Mouse (Mus musculus) limb, embryonic 15.5 days (tissue): ENCODE data around the gene 9530053A07Rik. TPM values are rescaled to one million over a fixed set of nuclear protein-coding genes. Genes with fewer than 3 reads are reported as not detected.
A peak's percentile ranks its signal among the peaks of the same experiment; 100 is the strongest.
"Not testable (repeated sequence)": the region's sequence is repeated elsewhere in the genome, so short reads cannot be mapped to it uniquely, and the experiment has no call there.

Experiments
- ATAC-seq: fragments of 200-750 bp; cut with Nextera tagmentation; 2 replicates; pipeline ENCODE4 v1.8.0; 2017; ENCODE audit warnings: low read depth, moderate TSS enrichment; ENCODE audit not compliant: insufficient number of reproducible peaks, low FRiP score, low TSS enrichment
- H3K27ac ChIP-seq: fragments of 300-500 bp; sonication (generic); 2 replicates; pipeline ENCODE4 v1.5.1; 2015; ENCODE audit warnings: moderate library complexity, mild to moderate bottlenecking, inconsistent platforms
- H3K27me3 ChIP-seq: fragments of 300-500 bp; sonication (generic); 2 replicates; pipeline ENCODE4 v1.6.1; 2015; ENCODE audit warnings: inconsistent platforms
- H3K36me3 ChIP-seq: fragments of 300-500 bp; sonication (generic); 2 replicates; pipeline ENCODE4 v1.6.1; 2015; ENCODE audit warnings: inconsistent platforms
- H3K4me1 ChIP-seq: fragments of 300-500 bp; sonication (generic); 2 replicates; pipeline ENCODE4 v1.6.1; 2015; ENCODE audit warnings: inconsistent platforms
- H3K4me2 ChIP-seq: fragments of 300-500 bp; sonication (generic); 2 replicates; pipeline ENCODE4 v1.6.1; 2015; ENCODE audit warnings: mild to moderate bottlenecking, inconsistent platforms
- H3K4me3 ChIP-seq: fragments of 300-500 bp; sonication (generic); 2 replicates; pipeline ENCODE4 v1.5.1; 2015; ENCODE audit warnings: mild to moderate bottlenecking, inconsistent platforms
- H3K9ac ChIP-seq: fragments of 300-500 bp; sonication (generic); 2 replicates; pipeline ENCODE4 v1.6.1; 2015; ENCODE audit warnings: inconsistent platforms
- H3K9me3 ChIP-seq: fragments of 300-500 bp; sonication (generic); 2 replicates; pipeline ENCODE4 v1.6.1; 2016; ENCODE audit warnings: inconsistent platforms
- WGBS: fragments of 180-500 bp; shearing (Covaris S2); methylation state at CpG from one replicate; pipeline ENCODE4 v1.1.7; 2015; 5-methylcytosine and 5-hydroxymethylcytosine counted together
- polyA plus RNA-seq: library from polyadenylated mRNA; unstranded; fragments of >200 nt; fragmentation: Nextera tagmentation; extraction: Ambion mirVana; gene quantifications from 2 replicates; pipeline ENCODE4 v1.2.1, GENCODE M21; 2015

Gene 9530053A07Rik
- not detected in 2 replicates for polyA plus RNA-seq

DNA sequence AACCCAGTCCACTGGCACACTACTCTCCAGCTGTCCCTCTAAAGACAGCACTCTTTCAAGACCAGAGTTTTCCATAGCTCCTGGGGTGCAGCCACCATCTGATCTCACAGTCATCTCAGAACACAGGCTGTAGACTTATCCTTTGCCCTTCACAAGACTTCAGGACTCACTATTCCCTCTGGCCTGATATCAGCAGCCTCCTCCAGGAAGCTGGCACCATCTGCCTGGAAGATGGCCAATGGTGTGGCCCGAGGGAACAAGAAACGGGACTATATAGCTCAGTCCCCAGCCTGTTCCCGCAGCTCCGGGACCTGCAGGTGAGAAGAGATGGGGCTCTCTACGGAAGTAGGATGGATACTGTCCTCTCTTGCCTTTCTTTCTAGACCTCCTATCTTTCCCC lies at the start of gene 9530053A07Rik:
Gene 9530053A07Rik, plus strand, starts transcription at position 301 of the 400 bp plus-strand sequence.
- WGBS = 82% methylated on average over 5 of the region's 5 CpGs
- no peaks in the 10 kb centered on the region for H3K36me3 ChIP-seq
- H3K27me3 ChIP-seq = no peaks in the 10 kb centered on the region
- H3K27ac ChIP-seq = no peak within 1 kb of the TSS
- no peak within 1 kb of the TSS for H3K4me3 ChIP-seq
- H3K4me1 ChIP-seq = no peaks in the 10 kb centered on the region
- no peak within 1 kb of the TSS for H3K9ac ChIP-seq
- H3K9me3 ChIP-seq = no peaks in the 10 kb centered on the region
- H3K4me2 ChIP-seq = no peak within 1 kb of the TSS
- no peak for ATAC-seq

DNA sequence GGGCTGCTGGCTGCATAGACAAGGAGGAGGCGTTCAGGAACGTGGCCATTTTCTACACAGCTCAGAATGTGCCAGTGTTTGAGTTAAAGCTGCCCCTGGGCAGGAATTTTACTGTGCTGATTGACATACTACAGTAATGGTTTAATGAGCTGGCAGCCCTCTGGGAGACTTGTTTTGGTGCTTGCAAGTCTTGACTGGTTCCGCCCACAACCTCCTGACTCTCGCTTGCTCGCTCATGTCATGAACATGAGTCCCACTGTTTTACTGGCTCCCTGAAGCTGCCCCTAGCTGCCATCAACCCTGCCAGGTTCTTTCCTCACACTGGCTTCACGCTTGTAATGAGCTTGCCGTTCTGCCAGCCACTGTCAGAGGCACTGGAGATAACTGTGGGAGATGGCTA lies 45.1 kb upstream of the 9530053A07Rik start:
- no peak overlapping the region for H3K4me3 ChIP-seq
- peaks cover 8% of the 10 kb centered on the region; the same call in 1 of the 2 replicates for H3K27me3 ChIP-seq
- H3K4me2 ChIP-seq = no peak overlapping the region
- H3K27ac ChIP-seq = no peak overlapping the region
- H3K9me3 ChIP-seq = no peaks in the 10 kb centered on the region
- no peak for ATAC-seq
- no peaks in the 10 kb centered on the region for H3K36me3 ChIP-seq
- H3K4me1 ChIP-seq = no peaks in the 10 kb centered on the region
- 31% methylated on average over 7 of the region's 7 CpGs for WGBS
- no peak overlapping the region for H3K9ac ChIP-seq

DNA sequence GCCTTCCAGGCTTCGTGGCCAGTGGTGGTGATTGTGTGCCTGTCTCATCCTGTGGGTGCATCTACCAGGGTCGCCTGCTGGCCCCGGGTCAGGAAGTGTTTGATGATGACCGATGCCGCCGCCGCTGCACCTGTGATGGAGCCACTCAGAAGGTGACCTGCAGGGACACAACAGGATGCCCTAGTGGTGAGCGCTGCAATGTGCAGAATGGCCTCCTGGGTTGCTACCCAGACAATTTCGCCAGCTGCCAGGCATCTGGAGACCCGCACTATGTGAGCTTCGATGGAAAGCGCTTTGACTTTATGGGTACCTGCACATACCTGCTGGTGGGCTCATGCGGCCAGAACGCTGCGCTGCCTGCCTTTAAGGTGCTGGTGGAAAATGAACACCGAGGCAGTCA lies 43.0 kb upstream of the 9530053A07Rik start:
- no peak for ATAC-seq
- WGBS = 74% methylated on average over 16 of the region's 16 CpGs
- no peak overlapping the region for H3K4me2 ChIP-seq

DNA sequence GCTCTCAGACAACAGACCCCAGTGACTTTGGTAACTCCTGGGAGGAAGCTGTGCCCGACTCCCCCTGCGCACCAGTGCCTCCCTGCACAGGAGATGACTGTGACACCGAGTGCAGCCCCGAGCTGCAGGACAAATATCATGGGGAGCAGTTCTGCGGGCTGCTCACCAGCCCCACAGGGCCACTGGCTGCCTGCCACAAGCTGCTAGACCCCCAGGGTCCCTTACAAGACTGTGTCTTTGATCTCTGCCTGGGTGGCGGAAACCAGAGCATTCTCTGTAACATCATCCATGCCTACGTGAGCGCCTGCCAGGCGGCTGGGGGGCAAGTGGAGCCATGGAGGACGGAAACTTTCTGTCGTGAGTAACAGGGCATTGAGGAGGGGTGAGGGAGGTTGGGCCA lies 35.7 kb upstream of the 9530053A07Rik start:
- H3K4me3 ChIP-seq = no peak overlapping the region
- H3K27ac ChIP-seq = no peak overlapping the region
- no peak for ATAC-seq
- H3K27me3 ChIP-seq = no peaks in the 10 kb centered on the region
- H3K9me3 ChIP-seq = no peaks in the 10 kb centered on the region
- no peaks in the 10 kb centered on the region for H3K4me1 ChIP-seq
- H3K4me2 ChIP-seq = no peak overlapping the region
- 24% methylated on average over 11 of the region's 11 CpGs for WGBS
- no peak overlapping the region for H3K9ac ChIP-seq
- H3K36me3 ChIP-seq = no peaks in the 10 kb centered on the region

More for the DNA sequence above, 43.0 kb upstream of the 9530053A07Rik start:
- Histone ChIP-seq H3K4me1 (no peaks in the 10 kb centered on the region), H3K36me3 (no peaks in the 10 kb centered on the region), H3K27ac (no peak overlapping the region), H3K9ac (no peak overlapping the region), H3K27me3 (peaks cover 8% of the 10 kb centered on the region; the same call in 1 of the 2 replicates), H3K9me3 (no peaks in the 10 kb centered on the region), H3K4me3 (no peak overlapping the region)

DNA sequence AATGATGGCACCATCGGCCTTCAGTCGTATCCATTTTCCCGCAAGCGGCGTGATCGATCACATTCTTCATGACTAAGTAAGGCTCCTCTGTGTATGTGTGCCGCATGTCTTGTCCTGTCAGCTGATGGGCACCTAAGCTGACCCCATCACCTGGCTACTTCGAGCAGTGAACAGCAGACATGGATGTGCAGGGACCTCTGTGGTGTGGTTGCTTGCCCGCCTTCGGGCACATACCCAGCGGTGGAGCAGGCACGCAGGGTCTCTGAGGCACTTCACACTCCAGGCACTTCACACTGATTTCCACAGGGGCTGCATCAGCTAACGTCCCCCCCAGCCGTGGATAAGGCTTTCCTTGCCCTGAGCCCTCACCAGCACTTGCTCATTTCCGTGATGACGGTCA lies 30.2 kb upstream of the 9530053A07Rik start:
- WGBS = 95% methylated on average over 16 of the region's 16 CpGs
- Histone ChIP-seq H3K27me3 (peaks cover 3% of the 10 kb centered on the region; the same call in 1 of the 2 replicates), H3K9me3 (0 out of 2 replicates have a peak, but pooled peaks cover 6% of the 10 kb centered on the region), H3K27ac (no peak overlapping the region), H3K9ac (no peak overlapping the region), H3K4me3 (no peak overlapping the region), H3K4me1 (no peaks in the 10 kb centered on the region), H3K36me3 (no peaks in the 10 kb centered on the region), H3K4me2 (no peak overlapping the region)
- no peak for ATAC-seq

DNA sequence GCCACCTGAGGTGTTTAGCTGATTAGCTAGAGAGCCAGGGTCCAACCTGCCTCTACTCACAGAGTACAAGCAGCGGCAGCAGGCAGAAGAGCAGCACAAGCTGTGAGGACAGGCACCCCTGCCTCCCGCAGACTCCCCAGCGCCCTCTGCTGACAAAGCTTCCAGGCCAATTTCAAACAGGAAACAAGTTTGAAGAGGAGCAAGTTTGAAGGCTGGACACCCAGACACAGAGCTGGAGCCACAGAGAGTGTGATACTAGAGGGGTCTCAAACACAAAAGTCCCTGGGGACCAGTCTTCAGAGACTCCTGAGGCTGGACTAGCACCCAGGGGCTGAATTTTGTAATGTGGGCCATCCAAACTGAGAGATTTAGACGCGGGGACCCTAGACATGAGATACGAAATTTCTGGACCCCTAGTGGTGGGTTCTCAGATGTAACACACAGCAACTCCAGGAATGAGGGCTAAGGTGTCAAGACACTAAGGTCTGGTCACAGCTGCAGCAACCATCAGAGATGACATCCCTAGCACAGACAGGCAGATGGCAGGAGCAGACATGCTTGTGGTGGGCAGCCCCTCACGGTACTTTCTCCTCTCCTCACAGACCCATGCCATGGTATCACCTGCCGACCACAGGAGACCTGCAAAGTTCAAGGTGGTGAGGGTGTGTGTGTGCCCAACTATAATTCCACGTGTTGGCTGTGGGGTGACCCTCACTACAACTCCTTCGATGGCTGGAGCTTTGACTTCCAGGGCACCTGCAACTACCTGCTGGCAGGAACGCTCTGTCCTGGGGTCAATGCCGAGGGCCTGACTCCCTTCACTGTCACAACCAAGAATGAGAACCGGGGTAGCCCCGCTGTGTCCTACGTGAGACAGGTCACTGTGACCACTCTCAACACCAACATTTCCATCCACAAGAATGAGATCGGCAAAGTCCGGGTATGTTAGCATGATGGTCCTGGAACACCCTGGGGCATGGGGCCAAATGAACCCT lies 28.4 kb upstream of the 9530053A07Rik start:
- H3K27me3 ChIP-seq = peaks cover 7% of the 10 kb centered on the region; the same call in 1 of the 2 replicates
- no peak for ATAC-seq

DNA sequence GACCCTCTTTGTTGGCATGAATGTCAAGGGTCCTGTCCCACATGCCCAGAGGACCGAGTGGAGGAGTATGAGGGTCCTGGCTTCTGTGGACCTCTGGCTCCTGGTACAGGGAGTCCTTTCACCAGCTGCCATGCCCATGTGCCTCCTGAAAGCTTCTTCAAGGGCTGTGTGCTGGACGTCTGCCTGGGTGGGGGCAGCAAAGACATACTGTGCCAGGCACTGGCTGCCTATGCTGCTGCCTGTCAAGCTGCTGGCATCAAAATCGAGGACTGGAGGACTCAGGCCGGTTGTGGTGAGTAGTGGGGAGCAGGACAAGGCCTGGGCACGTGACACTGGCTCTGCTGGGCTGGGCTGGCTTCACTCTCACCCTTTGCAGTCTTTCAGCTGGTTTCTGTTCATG lies 26.3 kb upstream of the 9530053A07Rik start:
- 39% methylated on average over 5 of the region's 5 CpGs for WGBS
- not testable (repeated sequence) for ATAC-seq, H3K4me3 ChIP-seq, H3K9ac ChIP-seq, H3K36me3 ChIP-seq, H3K9me3 ChIP-seq, H3K4me2 ChIP-seq, H3K27ac ChIP-seq, H3K4me1 ChIP-seq, H3K27me3 ChIP-seq

More for the DNA sequence above, 28.4 kb upstream of the 9530053A07Rik start:
- H3K4me2 ChIP-seq = no peak overlapping the region
- WGBS = 65% methylated on average over 17 of the region's 17 CpGs
- no peak overlapping the region for H3K4me3 ChIP-seq
- no peak overlapping the region for H3K9ac ChIP-seq
- H3K36me3 ChIP-seq = no peaks in the 10 kb centered on the region
- no peak overlapping the region for H3K27ac ChIP-seq
- peaks cover 4% of the 10 kb centered on the region; the same call in 1 of the 2 replicates for H3K4me1 ChIP-seq
- 0 out of 2 replicates have a peak, but pooled peaks cover 6% of the 10 kb centered on the region for H3K9me3 ChIP-seq

DNA sequence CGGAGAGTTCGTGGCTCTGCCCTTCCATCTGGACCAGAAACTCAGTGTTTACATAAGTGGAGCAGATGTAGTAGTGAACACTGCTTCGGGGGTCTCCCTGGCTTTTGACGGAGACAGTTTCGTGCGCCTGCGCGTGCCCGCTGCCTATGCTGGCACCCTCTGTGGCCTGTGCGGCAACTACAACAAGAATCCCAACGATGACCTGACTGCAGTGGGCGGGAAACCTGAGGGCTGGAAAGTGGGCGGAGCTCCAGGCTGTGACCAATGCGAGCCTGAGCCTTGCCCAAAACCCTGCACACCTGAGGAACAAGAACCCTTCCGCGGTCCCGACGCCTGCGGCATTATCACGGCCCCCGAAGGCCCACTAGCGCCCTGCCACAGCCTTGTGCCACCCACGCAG lies 24.6 kb upstream of the 9530053A07Rik start:
- Histone ChIP-seq H3K4me1 (peaks cover 4% of the 10 kb centered on the region; the same call in 1 of the 2 replicates), H3K27ac (no peak overlapping the region), H3K9me3 (no peaks in the 10 kb centered on the region), H3K36me3 (no peaks in the 10 kb centered on the region), H3K4me2 (peak overlapping the region; percentile 34), H3K9ac (no peak overlapping the region), H3K4me3 (0 out of 2 replicates have a peak overlapping the region, but pooled peaks have one; percentile 10), H3K27me3 (peaks cover 7% of the 10 kb centered on the region; the same call in 1 of the 2 replicates)
- no peak for ATAC-seq
- WGBS = 3% methylated on average over 23 of the region's 23 CpGs

DNA sequence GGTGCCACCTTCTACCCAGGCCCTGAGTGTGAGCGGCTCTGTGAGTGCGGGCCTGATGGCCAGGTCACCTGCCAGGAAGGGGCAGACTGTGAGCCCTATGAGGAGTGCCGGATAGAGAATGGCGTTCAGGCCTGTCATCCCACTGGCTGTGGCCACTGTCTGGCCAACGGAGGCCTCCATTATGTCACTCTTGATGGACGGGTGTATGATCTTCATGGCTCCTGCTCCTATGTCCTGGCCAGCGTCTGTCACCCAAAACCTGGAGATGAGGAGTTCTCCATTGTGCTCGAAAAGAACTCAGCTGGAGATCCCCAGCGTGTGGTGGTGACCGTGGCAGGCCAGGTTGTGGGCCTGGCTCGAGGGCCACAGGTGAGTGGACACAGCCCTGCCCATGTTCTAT lies 23.0 kb upstream of the 9530053A07Rik start:
- Histone ChIP-seq H3K9me3 (no peaks in the 10 kb centered on the region), H3K4me1 (peaks cover 4% of the 10 kb centered on the region; the same call in 1 of the 2 replicates), H3K36me3 (no peaks in the 10 kb centered on the region), H3K4me2 (no peak overlapping the region), H3K9ac (no peak overlapping the region), H3K4me3 (no peak overlapping the region), H3K27me3 (peaks cover 7% of the 10 kb centered on the region; the same call in 1 of the 2 replicates), H3K27ac (no peak overlapping the region)
- no peak for ATAC-seq
- WGBS = 88% methylated on average over 11 of the region's 11 CpGs

DNA sequence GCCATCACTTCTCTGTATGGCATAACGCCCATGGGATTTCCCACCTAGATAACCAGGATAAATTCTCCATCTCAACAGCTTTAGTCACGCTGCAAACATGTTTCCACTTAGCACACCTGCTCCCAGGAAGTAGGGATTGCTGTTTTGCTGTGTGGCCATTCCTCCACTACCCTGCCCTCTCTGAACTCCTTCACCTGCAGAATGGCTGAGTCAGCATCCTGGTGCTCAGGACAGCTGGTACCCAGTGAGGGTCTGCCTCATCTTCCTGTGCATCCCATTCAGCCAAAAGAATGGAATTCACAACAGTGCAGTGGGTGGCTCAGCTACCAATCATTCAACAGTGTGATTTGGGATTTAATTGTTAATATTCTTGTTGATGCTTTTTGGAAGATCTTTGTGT lies 14.6 kb upstream of the 9530053A07Rik start:
- no peak overlapping the region for H3K27ac ChIP-seq
- no peak for ATAC-seq
- no peaks in the 10 kb centered on the region for H3K9me3 ChIP-seq
- H3K4me3 ChIP-seq = no peak overlapping the region
- WGBS = 79% methylated on average over 2 of the region's 2 CpGs
- no peaks in the 10 kb centered on the region for H3K4me1 ChIP-seq
- H3K36me3 ChIP-seq = no peaks in the 10 kb centered on the region
- H3K27me3 ChIP-seq = no peaks in the 10 kb centered on the region
- no peak overlapping the region for H3K9ac ChIP-seq
- H3K4me2 ChIP-seq = no peak overlapping the region

DNA sequence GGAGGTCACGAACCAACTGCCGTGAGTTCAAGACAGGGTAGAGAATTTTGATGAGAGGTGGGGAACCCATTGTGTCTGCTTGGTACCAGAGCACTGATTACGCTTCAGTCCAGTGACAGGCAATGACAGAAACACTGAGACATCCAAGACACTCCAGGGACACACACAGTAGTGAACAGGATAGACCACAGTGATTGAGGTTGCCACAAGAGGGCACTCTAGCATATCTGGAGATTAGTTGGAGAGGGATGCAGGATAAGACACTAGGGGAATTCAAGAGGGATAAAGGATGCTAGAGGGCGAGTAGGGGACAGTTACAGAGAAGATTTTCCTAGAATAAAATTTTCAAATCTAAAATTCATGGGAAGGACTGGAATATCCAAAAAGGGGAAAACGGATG lies 8.3 kb downstream of the 9530053A07Rik start:
- H3K36me3 ChIP-seq = no peaks in the 10 kb centered on the region
- no peak overlapping the region for H3K4me2 ChIP-seq
- no peaks in the 10 kb centered on the region for H3K9me3 ChIP-seq
- H3K9ac ChIP-seq = no peak overlapping the region
- WGBS = 61% methylated on average over 5 of the region's 5 CpGs
- no peak for ATAC-seq
- no peaks in the 10 kb centered on the region for H3K27me3 ChIP-seq
- H3K27ac ChIP-seq = no peak overlapping the region
- H3K4me1 ChIP-seq = no peaks in the 10 kb centered on the region
- H3K4me3 ChIP-seq = no peak overlapping the region

DNA sequence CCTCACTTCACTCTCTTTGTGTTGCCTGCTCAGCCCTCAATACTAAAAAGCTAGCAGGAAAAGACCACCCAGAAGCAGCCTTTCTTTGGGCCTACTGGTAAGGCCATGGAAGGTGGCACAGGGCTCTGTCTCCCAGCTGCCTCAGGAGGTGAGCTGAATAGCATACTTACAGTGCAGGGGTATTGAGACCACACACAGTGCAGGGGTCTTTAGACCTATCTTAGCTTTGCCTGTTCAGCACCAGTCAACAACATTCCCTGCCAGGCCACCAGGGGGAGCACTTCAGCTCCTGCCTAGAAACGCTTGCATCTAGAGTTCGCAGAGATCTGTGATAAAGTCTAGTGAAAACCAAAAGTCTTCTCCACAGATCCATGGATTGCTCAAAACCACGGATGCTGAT lies 19.0 kb downstream of the 9530053A07Rik start:
- Histone ChIP-seq H3K9me3 (peaks cover 4% of the 10 kb centered on the region; the same call in 1 of the 2 replicates), H3K4me2 (no peak overlapping the region), H3K4me3 (no peak overlapping the region), H3K27me3 (no peaks in the 10 kb centered on the region), H3K9ac (no peak overlapping the region), H3K36me3 (no peaks in the 10 kb centered on the region), H3K4me1 (no peaks in the 10 kb centered on the region), H3K27ac (no peak overlapping the region)
- ATAC-seq = no peak
- WGBS = 23% methylated on average over 3 of the region's 3 CpGs
